Mouse (Mus musculus) gastrocnemius, adult 18-20 months (tissue): ENCODE data around the gene Gab2. TPM values are rescaled to one million over a fixed set of nuclear protein-coding genes. Genes with fewer than 3 reads are reported as not detected.

ENCODE experiments used
- DNase-seq: peaks from one replicate; pipeline ENCODE4 v3.0.0; 2021; ENCODE audit warnings: low spot score
- long read RNA-seq, 2 experiments: library from polyadenylated mRNA; stranded (forward); transcript quantifications; one replicate each; pipeline ENCODE4 v2.0.0; 2021
- total RNA-seq, 2 experiments: library from RNA; stranded (reverse); gene quantifications; 2 replicates each; pipeline ENCODE4 v1.2.3; 2021

The Gab2 gene
- total RNA-seq = 1 to 10 TPM; 5.3 to 8.5 TPM
- long read RNA-seq, experiment 1, full-length matches to known transcripts = 1 of 2 reads
- long read RNA-seq, experiment 1, partial matches to known transcripts = 0 of 2 reads
- long read RNA-seq, experiment 1, other reads (novel, unspliced or antisense) = 1 of 2 reads
- long read RNA-seq, experiment 2 = 0 reads

DNA sequence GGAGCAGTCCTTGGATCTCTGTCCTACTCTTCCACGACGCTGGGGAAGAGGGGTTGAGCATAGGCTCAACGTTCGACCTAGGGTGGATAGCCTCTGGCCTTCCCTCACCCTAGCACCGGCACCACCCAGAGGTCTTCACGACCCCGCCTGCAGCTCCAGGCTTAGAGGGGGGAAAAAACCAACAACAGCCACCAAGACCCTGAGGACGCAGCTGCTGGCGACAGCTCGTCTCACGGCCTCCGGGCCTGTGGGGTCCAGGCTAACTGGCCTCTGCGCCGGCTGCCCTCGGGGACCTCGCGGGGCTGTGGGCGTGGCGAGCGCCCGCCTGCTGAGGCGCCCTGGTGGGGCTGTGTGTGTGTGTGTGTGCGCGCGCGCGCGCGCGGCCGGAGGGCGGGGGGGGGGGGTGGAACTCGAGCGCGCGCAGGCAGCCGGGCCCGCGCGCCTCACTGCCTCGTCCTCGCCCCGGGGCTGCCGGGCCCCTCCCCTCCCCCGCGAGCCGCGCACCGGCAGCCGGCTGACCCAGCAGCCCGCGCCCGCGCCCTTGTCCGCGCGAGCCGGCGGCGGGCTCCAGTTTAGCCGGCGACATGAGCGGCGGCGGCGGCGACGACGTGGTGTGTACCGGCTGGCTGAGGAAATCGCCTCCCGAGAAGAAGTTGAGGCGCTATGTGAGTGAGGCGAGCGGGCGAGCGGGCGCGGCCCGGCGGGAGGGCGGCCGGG, at the start of gene Gab2:
TSS of gene Gab2 (plus strand) at position 345 of the 717 bp plus-strand sequence.
- peak; percentile 65 for DNase-seq

DNA sequence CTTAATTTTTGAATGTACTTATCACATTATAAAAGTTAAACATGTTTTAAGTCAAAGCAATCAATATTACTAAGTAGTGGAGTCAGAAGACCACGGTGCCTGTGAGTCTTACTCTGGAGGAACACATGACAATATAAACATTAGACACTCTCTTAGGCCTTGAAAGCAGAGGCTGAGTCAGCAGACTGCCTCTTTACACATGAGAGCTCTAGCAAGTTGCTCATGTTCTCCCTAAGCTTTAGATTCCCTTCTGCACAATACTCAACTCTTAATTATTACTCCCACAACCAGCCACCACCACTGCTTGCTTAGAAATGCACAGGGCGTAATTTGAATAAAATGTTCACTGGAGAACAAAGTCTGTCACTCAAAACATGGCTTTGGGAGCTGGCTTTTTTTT, 49.0 kb upstream of the Gab2 start:
- DNase-seq = no peak

DNA sequence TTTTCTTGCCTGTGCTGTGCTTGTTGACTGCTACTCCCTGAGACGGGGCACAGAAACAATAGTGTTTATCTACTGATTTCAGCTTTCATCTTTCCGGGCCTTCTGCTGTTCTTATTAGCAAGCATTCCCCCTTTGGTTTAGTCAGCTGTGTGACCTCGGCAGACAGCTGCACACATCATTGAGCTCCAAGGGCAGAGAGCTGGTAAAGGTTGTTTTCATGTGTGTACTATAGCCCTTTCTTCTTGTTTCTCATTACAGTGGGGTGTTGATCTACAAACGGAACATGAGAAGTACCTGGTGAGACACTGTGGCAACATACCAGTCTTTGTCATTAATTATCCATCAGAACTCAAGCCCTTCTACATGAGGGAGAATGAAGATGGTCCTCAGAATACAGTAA, 41.7 kb upstream of the Gab2 start:
- no peak for DNase-seq

DNA sequence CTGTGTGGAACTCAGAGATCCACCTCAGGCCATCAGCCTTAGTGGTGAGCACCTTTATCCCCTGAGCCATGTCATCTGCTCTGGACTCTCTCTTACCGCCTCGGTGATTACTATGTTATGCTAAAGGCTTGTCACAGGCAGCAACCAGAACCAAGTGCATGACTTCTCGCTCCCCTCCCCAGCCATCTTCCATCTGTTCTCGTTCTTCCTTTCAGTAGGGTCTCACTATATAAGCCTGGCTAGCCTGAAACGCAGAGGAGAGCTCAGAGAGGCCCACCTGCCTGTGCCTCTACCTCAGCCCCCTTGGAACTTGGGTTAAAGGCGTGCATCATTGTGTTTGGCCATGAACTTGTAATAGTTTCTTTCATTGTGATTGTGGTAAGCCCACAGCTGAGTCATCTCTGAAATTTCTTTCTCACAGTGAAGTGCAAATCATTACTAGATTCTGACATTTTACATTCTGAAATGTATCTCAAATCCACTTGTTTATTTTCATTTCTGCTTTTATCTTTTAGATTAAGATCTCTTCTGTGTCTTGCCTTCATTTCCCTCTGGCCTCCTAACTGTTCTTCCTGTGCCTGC, 39.4 kb upstream of the Gab2 start:
- no peak for DNase-seq

DNA sequence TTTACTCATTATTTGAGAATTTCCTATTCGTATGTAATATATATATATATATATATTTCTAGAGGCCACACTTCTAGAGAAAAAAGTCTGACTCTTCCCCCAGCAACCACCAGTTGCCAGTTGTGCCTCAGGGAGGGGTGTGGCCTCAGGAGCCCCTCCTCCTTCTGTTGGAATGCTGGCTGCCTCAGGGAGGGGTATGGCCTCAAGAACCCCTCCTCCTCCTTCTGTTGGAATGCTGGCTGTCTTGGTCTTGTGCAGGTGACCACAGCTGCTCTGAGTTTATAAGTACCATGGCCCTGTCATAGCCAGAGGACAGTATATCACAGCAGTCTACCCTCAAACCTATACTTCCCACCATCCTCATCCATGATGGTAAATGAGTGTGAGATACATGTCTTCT, 38.4 kb upstream of the Gab2 start:
- DNase-seq = no peak

DNA sequence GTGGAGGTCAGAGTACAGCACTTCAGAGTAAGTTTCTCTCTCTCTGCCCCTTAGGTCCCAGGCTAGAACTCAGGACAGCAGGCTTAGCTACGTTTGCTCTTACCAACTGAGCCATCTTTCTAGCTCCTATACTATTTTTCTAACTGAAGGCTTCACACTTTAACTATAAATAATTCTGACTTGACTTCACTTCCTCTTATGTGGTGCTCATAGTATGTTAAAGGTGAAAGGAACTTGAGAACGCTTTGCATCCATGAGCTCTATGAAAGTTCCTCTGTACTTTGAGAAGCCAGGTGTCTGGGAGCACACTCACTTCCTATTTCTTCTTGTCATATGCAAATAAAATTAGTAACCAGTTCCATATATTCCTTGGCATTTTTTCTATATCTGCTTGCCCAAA, 20.4 kb upstream of the Gab2 start:
- no peak for DNase-seq

DNA sequence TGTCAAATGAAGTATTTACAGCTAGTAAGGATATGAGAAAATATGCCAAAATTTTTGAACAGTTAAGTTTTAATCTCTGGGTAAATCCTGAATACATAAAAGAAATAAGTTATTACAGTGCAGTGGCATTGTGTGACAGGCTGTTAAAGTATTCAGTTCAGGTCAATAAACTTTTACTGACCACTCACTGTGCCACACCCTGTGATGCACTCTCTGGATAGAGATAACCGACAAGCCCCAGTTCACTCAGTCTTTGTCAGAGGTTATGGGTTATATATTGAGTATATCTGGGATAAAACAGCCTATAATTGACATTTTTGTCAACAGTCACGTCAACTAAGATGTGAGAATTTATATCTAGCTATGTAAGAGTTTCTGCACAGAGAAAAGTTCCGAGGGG, 9.9 kb upstream of the Gab2 start:
- no peak for DNase-seq

DNA sequence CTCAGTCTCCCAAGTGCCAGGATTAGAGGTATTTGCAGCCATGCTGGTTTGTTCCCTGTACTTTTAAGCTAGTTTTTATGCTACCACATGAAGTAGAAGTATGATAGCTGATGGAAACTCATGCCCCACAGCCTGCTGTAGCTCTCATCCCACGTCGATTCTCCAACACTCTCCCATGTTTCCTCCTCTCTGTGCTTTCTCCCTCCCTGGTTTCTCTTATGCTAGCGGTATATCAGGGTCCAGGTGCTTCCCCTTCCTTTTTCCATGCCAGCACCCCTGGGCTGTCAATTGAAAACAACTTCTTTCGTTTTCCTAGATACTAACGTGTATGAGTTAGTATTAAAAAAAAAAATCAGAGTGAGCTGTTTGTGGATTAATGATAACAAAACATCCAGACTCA, 9.3 kb upstream of the Gab2 start:
- DNase-seq = no peak

DNA sequence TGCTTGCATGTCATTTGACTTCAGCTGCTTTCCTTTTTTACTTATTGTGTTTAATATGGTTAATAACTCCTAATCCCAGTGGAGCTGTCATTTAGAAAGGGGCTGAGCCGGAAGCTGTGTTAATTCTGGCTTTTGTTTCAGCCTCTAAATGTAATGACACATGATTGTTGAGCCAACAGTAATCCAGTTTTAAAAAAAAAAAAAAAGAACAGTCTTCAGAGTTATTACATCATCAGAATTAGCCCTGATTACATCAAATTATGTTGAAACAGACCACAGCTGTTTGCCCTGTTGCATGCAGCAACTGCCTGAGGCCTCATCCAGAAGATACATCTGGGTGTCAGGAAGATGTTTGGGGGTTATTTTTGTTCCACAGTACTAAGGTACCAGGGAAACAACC, 6.4 kb upstream of the Gab2 start:
- no peak for DNase-seq

DNA sequence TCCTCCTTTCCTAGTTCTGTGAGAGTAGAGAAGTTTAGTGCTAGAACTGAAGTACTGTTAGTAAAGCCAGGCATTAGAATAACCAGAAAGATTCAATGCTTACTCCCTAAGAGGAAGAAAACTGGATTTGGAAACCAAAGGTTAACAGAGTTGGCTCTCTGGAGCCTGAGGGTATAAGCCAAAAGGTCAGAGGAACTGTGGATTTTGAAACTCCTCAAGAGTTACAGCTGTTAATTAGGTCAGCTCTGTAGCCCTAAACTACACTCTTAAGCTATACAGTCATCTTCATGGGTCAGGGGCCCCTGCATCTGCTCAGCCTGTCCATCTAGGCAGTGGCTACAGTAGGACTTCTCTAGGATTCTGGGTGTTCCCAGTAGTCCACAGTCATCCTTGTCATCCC, 4.4 kb upstream of the Gab2 start:
- no peak for DNase-seq

DNA sequence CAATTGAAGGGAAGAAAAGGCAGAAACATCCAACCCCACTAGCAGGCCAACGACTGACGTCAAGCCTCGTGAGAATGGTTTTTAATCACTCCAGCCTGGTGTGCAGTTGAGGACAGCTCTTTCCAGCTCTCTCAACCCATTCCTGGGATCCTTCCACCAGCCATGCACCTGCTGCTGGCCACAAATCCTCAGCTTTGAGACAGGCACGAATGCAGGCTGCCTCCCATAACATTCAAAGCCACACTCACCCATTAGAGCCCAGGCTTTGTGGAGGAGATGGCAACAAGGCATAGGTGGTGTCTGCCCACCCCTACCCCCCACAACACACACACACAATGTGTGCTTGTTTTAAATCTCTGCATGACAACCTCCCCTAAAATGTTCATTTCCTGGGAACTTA, 2.7 kb upstream of the Gab2 start:
- peak; percentile 22 for DNase-seq

DNA sequence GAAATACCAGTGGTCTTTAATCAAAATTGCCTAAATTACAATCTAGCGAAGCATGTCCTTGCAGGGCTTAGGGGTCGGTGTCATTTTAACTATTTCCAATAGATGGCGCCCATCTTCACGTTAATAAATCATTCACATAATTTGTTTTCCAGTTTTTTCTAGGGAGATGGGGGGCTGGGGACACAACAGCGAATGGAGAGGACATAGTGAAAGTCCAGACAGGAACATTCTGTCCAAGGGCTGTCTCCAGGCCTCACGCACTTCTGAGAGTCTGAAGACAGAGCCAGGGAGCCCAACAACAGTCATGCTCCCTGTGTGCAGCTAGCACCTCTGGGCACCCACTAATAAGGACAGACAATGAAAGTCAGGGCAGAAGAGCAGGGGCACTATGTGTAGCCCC, 2.2 kb upstream of the Gab2 start:
- peak; percentile 62 for DNase-seq

DNA sequence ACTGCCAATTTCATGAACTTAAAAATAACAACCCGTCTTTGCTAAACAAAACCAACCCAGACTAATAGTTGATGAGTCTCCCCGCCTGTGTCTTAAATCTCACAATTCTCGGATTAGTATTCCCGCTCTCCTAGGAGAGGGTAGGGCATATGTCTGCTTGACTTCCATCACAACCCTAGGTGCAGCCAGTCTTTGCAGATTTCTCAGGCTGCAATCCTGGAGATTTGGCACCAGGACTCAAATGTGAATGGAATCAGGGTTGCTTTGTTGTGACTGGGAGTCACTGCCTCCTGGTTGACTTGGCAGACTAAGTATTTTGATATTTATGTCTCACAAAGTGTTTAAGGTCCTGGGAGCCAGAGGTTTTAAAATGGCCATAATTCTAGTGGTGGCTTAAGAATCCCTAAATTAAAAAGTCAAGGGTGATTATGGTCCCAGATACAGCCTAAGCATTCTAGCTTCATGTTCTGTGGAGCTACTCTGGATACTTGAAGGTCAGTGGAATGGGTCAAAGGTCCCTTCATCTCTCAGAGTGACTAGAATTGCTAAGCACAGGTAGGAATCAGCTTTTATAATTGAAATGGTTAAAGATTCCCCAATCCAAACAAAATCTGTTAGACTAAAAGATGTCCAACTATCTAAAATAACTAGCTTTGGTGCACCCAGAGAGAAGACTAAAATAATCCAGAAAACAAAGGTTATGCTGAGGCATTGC, 1.6 kb upstream of the Gab2 start:
- no peak for DNase-seq

DNA sequence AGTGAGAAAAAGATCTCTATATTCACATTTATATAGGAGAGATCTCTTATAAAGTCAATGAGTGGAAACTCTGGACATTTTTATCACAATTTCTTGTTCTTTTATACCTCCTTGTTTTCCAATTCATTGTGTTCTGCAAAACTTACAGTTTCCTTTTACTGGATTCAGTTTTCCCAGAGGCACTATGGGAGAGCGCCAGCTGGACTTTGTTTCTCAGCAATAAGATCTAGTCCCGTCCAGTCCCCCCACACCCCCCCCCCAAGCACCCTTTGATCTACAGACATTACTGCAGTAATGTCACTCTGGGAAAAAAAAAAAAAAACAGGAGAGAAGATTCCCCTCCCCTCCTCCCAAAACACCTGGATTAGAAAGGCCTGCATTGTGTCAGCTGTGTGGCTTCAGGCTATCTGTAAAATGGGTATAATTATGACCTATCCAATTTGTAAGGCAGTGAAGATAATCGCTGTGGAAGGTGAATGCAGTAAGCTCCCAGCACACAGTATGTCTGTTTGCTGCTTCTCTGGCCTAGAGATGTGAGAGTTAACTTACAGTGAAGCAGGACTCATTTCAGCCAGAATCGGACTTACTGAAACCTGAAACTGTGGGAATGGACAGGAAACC, 655 bp upstream of the Gab2 start:
- no peak for DNase-seq

DNA sequence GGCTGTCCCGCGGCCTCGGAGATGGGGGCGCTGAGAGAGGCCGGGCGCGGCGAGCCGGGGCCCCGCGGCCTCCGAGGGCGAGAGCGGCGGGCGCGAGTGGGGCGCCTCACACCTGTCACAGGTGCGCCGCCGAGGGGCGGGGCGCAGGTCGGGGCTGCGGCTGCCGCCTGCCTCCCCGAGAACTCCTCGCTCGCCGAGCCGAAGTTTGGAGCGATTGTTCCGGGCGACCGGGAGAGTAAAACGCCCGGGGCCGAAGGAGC, 503 bp downstream of the Gab2 start:
- DNase-seq = no peak

DNA sequence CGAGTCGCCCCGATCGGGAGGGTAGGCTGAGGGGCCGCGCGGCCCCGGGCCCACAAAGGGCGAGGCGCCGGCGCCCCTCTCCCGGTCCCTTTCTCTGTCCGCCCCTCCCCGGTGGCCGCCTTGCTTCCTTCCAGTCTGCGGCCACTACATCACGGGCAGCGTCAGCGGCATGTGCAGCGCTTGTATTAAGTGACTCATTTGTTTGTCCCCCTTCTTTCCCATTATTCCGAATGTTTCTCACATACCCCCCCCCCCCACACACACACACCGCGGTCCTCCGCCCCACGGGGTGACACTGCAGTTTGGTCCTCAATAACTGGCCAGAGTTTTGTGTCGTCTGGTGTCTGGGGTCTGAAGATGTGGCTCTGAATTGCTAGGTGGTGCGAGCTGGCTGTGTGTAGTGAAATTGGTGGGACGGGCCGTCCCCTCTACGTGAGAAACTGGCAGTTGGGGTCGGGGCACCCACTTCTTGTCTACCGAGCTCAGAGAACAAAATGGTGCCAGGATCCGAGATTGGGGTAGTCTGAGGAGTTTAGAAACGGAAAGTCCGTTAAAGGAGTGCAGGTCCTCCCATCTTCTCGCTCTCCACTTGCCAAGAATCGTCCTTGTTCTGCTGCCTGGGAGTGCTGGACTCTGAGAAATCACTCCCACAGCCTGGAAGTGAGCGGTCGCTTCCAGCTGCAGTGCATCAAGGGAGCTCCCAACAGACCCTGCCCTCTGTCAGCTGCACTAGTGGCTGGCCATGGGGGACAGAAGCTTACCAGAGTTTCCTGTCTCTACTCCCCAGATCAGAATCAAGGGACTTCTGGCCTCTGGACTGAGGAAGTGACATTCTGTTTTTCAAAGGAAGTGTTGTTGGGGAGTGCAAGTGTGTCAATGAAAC, 1.1 kb downstream of the Gab2 start:
- peak; percentile 65 for DNase-seq

DNA sequence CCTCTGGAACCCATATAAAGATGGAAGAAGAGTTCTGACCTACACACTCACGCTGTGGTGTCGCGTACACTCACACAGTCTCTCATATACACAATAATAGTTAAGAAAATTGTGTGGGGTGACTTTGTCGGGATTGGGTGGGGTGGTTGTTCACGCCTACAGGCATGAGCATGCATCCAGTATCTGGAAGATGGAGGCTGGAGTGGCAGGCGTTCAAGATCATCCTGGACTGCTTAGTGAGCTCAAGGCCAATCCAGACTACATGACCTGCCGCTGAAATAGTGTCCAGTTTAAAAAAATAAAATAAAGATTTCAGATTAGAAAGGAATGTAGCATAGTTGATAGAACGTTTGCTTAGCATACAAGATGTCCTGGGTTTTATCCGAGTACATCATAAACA, 2.2 kb downstream of the Gab2 start:
- no peak for DNase-seq

DNA sequence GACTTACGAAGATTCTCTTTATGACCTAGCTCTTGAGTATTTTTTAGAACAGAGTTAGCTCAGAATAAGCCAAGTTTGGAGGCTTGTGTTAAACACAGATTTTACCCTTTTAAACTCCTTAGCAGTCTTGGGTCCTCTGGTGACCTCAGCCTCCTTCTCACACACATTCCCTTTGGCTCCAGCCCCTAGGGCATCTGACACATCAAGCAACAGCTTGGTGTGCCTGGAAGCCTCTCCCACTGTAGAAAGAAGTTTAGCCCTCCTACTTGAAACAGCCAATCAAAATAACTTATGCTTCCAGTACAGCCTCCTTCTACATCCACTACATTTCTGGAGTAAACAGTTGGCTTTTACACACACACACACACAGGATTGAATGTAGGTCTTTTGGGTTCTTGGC, 2.8 kb downstream of the Gab2 start:
- peak; percentile 34 for DNase-seq

DNA sequence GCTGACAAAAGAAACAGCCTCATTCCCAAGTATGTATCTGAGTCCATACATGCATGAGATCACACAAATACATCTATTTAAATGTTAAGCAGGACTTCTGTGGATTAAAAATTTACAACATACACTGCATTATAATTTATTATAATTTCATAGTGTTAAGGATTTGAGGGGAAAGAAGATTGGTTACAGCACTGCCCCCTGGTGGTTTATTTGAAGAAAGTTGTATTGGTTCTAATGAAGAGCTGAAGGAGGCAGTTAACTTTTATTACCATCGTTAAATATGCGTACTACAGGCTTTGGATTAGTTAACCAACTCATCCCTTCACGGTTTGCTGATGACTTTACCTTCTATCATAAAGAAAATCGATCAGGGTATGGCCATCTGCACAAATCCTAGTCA, 3.9 kb downstream of the Gab2 start:
- DNase-seq = peak; percentile 46

DNA sequence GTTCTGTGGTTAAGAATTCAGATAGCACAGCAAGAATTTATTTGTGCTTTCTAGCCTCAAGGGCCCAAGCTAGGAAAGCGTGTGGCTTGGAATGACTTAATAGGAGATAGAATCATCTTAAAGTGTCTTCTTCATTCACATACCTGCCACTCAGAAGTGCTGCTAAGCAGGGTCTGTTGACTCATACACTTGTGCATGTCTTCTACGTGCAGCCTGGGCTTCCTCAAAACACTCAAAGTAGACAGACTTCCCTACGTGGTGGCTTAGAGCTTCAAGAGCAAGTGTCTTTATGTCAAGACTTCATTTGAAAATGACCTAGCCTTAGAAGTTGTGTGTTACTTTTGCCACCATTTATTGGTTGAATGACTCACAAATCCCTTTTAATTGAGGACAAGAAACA, 12.9 kb downstream of the Gab2 start:
- DNase-seq = no peak

DNA sequence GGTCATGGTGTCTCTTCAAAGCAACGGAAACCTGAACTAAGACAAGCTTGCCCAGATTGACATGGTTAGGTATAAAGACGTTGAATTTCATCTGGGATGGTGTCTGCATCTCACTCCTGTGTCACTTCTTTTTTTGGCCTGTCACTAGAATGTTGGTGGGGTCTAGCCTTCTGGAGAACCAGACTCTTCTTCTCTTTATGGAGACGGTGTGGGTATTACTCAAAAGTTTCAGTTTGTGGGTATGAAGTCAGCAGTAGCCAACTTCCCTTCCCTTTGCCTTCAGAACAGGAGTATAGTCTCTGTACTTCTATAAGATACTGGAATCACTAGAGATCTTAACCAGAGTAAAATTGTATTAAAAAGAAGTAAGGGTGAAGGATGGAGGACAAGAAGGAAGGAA, 26.7 kb downstream of the Gab2 start:
- no peak for DNase-seq

DNA sequence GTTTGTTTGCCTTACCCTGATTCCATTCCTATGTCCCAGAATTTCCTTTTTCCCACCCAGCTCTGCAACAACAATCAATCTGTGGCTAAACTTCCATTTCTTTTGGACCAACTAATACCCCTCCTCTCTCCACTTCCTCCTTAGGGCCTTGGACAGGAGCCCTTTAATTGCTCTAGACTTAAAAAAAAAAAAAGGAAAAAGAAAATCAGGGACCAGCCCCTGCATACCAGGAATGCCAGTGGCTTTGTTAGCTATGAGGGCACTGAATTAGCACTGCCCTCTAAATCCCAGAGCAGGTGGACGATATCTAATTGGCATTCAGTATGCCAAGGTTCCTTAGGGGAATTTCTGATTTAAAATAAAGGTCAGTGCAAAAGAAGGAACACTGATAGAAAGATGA, 47.6 kb downstream of the Gab2 start:
- no peak for DNase-seq
